Mouse (Mus musculus) brown adipose tissue, adult 24 weeks (tissue): Measurements from ENCODE around the gene Dnajb2. TPM values are rescaled to one million over a fixed set of nuclear protein-coding genes. Genes with fewer than 3 reads are reported as not detected.
A peak's percentile ranks its signal among the peaks of the same experiment; 100 is the strongest.

Experiments used
- H3K27ac ChIP-seq: fragments of 200-500 bp; replicated peaks from 2 replicates; pipeline ENCODE4 v1.5.1; 2012; ENCODE audit warnings: low read depth, mild to moderate bottlenecking, low read length
- H3K4me1 ChIP-seq: fragments of 200-500 bp; 2 replicates; pipeline ENCODE4 v1.6.1; 2012; ENCODE audit warnings: low read length, mixed read lengths; ENCODE audit not compliant: control insufficient read depth, insufficient read depth, insufficient read length
- H3K4me3 ChIP-seq: fragments of 200-500 bp; 2 replicates; pipeline ENCODE4 v1.5.1; 2012; ENCODE audit warnings: low read depth, mild to moderate bottlenecking, low read length, moderate library complexity; ENCODE audit not compliant: insufficient read depth
- polyA plus RNA-seq: library from polyadenylated mRNA; stranded (reverse); fragments of >200 nt; gene quantifications from 2 replicates; pipeline ENCODE4 v1.2.4, GENCODE M21; 2012; ENCODE audit not compliant: missing spikeins, insufficient read depth, insufficient read length

Gene Dnajb2
- polyA plus RNA-seq, 1 experiment = 39.6 TPM

DNA sequence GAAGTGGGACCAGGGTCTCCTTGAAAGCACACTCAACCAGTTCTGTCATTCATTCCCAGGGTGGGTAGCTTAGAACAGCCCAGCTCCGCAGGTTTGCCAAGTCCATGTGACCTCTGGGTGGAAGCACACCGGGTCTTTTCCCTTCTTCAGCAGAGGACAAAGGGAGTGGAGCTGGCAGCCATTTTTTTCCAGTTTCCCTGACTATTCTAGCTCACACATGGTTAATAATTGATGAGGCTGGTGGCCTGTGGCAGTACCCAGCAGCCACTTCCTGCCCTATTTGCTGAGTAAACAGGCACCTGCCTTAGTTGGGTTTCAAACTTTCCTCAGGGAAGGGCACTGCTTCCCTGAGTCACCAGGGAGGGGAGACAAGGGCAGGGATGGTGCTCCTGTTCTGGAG is 21.8 kb upstream of the Dnajb2 start:
- Histone ChIP-seq H3K27ac (peak overlapping the region; percentile 26; the same call in 1 of the 2 replicates), H3K4me3 (no peak overlapping the region), H3K4me1 (peaks cover 15% of the 10 kb centered on the region)

DNA sequence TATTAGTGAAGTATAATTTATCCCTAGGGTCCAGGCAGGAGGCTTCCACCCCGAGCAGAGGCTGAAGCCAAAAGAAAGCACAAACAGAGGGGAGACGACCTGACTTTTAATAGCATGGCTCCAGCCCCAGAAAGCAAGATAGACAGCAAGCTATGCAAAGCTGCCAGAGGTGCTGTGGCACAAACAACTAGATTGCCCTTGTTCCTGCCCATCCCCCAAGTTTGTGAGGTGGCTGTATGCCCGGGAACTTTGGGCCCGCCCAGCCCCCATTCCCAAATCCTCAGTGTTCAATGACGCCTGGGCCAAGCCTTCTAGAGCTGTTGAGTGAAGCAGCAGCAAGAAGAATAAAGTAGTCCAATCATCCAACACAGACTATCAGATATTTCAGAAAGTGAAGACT is 21.3 kb upstream of the Dnajb2 start:
- H3K4me3 ChIP-seq = no peak overlapping the region
- peaks cover 16% of the 10 kb centered on the region for H3K4me1 ChIP-seq
- H3K27ac ChIP-seq = peak overlapping the region; percentile 26; the same call in 1 of the 2 replicates

DNA sequence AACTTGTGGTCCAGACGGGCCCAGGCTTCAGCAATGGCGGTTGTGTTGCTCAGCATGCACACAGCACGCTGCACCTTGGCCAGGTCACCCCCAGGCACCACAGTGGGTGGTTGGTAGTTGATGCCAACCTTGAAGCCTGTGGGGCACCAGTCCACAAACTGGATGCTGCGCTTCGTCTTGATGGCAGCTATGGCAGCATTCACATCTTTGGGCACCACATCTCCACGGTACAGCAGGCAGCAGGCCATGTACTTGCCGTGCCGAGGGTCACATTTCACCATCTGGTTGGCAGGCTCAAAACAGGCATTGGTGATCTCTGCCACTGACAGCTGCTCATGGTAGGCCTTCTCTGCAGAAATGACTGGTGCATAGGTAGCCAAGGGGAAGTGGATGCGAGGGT is 20.4 kb upstream of the Dnajb2 start:
- H3K4me3 ChIP-seq = no peak overlapping the region
- peaks cover 14% of the 10 kb centered on the region for H3K4me1 ChIP-seq
- no peak overlapping the region for H3K27ac ChIP-seq

DNA sequence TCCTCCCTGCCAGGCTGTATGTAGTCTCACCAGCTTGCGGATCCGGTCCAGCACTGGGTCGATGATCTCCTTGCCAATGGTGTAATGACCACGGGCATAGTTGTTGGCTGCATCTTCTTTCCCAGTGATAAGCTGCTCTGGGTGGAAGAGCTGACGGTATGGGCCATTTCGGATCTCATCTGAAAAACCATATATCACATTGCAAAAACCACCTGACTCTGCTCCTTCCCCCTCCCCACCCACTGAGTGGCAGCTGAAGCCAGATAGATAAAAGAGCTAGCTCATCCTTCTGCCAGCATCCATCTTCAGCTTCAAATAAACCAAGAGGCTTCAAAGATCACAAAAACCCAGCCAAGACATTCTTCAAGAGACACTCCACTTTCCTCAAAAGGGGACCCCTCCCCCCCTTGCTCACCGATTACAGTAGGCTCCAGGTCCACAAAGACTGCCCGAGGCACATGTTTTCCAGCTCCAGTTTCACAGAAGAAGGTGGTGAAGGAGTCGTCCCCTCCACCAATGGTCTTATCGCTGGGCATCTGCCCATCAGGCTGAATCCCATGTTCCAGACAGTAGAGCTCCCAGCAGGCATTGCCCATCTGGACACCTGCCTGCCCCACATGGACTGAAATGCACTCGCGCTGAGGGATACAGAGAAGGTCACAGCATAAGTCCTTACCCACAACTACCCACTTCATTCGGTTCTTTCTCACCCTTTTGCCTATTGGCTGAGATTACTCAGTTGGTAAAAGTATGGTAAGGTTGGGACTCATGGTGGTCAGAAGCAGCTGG is 19.2 kb upstream of the Dnajb2 start:
- Histone ChIP-seq H3K27ac (no peak overlapping the region; the same call in 1 of the 2 replicates), H3K4me3 (0 out of 2 replicates have a peak overlapping the region, but pooled peaks have one; percentile 74), H3K4me1 (peaks cover 8% of the 10 kb centered on the region)

DNA sequence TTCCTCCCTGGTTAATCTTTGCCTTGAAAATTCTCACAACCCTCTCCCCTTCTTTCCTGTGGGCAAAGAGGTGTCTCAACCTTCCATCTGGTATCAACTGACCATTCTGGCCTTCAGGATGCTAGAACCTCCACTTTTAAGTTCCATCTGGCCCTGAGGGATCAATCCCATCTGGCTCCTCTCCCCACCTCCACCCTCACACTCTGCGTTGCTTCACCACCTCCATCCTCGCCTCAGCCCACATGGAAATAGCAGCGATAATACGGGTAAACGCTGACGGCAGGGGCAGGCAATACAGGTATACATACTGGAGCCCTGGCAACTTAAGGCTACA is 18.3 kb upstream of the Dnajb2 start:
- Histone ChIP-seq H3K4me1 (peaks cover 8% of the 10 kb centered on the region), H3K27ac (peak overlapping the region; percentile 23), H3K4me3 (peak overlapping the region; percentile 74)

DNA sequence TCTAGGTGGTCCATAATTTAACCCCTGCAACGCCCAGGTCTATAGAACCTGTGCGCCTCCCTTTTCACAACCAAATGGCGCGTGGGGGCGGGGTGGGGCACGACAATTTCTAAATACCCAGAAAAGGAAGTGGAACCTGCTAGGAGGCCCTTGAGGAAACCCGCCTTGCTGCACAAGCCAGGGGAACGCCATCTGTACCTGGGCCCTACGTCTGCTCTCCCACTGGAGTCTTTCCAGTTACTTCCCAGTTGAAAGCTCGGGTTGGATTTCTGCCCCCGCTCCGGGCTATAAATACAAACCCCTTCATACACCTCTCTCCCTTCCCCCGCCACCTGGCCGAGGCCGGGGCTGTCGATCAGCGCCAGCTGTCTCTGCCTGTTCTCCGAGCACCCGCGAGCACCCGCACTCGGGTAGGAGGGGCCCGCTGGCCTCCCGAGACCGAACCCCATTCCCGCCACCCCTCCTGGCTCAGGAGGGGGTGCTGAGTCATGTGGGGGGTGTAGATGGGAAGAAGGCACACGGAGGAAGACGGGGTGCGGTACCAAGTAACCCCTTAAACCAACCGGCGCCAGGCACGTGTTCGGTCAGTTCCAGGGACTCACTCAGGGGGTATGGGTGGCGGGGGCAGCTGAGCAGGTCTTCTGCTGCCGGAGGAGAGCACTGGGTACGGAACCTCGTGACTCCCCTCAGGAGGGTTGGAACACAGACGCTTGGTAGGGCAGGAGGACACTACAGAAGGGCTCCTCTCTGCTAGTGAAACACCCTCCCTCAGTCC is 17.8 kb upstream of the Dnajb2 start:
- Histone ChIP-seq H3K27ac (peak overlapping the region; percentile 58), H3K4me1 (peaks cover 8% of the 10 kb centered on the region)

DNA sequence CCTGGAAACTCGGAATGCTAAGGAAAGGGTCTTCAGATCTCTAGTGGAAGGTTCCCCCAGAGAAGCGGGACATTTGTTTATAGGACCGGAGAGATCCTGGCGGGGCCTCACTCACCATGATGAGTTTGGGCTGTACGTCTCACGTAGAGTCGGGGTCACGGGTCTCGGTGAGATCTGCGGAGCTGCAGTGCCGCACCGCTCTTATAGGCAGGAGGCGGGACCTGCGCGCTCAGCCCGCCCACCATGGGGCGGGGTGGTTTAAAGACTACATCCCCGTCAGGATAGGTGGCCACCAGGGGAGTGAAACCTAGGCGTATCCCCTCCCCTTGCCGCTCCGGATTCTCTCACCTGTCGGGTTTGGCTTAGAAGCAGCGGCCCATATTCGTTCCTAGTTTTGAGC is 17.1 kb upstream of the Dnajb2 start:
- Histone ChIP-seq H3K4me1 (peaks cover 8% of the 10 kb centered on the region), H3K27ac (peak overlapping the region; percentile 58), H3K4me3 (peak overlapping the region; percentile 74)

More for the DNA sequence above, 17.8 kb upstream of the Dnajb2 start:
- peak overlapping the region; percentile 74 for H3K4me3 ChIP-seq

DNA sequence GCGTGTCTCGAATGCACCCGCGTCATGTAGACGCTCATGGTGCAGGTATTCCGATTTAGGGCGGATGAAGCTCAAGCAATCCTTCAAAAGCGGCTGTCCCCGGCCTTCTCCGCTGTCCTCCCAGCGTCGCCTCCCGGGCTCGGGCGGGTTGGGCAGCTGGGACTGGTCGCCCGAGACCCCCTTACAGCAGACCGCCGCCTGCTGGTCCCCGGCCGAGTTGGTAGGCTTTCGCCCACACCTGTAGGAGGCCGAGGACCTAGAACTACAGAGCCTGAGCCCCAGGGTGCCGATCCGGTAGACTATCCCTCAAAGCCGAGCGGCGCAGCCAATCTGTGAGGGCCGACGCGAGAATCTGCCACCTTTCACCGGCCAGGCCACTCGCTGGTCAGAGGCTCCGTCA is 16.7 kb upstream of the Dnajb2 start, which contains the start of gene Tuba4a:
Gene Tuba4a (minus strand): TSS at position 335 of the 400 bp plus-strand sequence.
- H3K27ac ChIP-seq = peak within 1 kb of the TSS; percentile 58
- H3K4me1 ChIP-seq = peaks cover 8% of the 10 kb centered on the region
- peak within 1 kb of the TSS; percentile 74 for H3K4me3 ChIP-seq

DNA sequence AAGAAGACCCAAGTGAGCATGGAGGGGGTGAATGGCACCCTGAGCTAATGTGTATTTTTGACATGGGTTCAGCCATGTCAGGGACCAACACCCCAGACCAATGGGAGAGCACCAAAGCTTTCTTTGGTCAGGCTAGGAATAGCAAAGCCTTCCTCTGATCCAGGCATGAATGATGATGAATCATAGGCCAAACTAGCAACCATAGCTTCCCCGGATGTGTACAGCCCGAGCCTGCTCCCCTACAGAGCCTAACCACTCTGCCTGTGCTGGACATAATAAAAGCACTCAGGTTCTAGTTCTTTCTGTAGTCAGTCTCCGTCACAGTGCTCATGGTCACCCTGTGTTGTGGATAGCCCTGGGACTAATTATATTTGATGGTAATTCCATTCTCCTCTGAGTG is 14.7 kb upstream of the Dnajb2 start:
- Histone ChIP-seq H3K27ac (no peak overlapping the region), H3K4me3 (no peak overlapping the region), H3K4me1 (peaks cover 2% of the 10 kb centered on the region; the same call in 1 of the 2 replicates)

DNA sequence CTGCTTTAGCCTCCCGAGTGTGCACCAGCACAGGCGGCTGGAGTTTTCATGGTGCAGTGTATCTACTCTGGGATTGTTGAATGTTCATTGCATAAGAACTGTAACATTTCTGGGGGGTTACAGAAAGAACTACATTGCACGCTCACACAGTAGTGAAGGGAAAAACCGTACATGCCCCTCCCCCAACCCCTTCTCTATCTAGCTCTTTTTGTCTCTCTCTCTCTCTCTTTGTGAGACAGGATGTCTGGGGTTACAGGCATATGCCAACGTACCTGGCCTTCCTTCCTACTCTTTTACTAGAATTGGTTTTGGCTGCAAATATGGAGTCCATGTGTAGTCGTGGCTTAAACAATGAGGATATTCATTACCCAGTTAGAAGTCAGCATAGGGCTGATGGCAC is 13.3 kb upstream of the Dnajb2 start:
- H3K4me3 ChIP-seq = no peak overlapping the region
- H3K27ac ChIP-seq = no peak overlapping the region
- H3K4me1 ChIP-seq = peaks cover 2% of the 10 kb centered on the region; the same call in 1 of the 2 replicates

DNA sequence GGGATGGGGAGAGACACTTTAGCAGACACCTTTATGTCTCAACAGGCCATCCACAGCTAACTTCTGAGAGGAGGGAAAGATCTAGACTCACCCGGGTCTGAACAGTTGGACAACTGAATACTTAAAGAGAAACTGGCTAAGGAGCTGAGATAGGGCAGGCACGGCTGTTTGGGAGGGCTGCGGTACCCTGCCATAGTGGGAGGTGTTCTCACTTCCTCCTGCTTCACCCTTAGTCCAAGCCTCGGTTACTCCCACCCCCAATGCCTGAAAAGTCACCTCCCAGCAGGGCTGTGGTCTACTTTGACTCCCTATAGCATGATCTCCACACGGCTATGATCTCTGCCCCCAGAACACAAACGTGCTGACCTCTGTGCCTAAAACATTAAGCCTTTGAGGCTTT is 12.7 kb upstream of the Dnajb2 start:
- Histone ChIP-seq H3K27ac (no peak overlapping the region), H3K4me1 (peaks cover 2% of the 10 kb centered on the region; the same call in 1 of the 2 replicates), H3K4me3 (no peak overlapping the region)

DNA sequence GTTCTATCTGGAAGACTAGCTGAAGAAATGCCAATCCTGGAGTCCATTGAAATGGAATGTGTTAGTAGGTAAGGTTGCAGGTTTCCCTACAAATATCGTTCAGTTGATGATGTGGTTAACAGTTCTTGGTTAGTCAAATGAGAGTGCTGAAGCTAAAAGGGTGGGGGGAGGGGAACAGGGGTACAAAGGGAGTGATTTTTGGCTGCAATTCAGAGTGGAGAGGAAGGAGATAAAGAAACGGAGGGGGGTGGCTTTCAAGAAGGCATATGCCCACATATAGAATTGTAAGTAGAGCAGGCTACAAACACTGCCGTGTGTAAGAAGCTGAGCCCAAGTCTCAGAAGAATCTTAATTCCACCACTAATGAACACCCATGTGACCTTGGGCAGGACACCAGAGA is 10.7 kb upstream of the Dnajb2 start:
- Histone ChIP-seq H3K4me3 (no peak overlapping the region), H3K4me1 (no peaks in the 10 kb centered on the region), H3K27ac (no peak overlapping the region)

DNA sequence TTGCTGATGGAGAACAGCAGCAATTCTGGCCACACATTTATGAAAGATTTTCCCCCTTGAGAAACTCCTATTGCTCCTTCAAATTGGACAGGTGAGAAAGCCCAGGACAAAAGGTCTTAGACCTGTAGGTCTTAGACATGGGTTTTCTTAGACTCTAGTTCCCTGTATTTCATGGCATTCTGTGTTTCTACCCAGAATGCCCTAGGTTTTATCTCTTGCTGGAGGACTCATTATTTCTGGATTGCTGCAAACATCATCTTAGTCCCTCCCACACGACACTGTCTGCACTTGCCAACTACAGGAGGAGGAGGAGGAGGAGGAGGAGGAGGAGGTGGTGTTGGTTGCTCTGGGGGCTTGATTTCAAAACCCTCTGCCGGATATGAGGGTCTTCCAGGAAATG is 10.1 kb upstream of the Dnajb2 start:
- Histone ChIP-seq H3K27ac (no peak overlapping the region), H3K4me1 (no peaks in the 10 kb centered on the region), H3K4me3 (no peak overlapping the region)

DNA sequence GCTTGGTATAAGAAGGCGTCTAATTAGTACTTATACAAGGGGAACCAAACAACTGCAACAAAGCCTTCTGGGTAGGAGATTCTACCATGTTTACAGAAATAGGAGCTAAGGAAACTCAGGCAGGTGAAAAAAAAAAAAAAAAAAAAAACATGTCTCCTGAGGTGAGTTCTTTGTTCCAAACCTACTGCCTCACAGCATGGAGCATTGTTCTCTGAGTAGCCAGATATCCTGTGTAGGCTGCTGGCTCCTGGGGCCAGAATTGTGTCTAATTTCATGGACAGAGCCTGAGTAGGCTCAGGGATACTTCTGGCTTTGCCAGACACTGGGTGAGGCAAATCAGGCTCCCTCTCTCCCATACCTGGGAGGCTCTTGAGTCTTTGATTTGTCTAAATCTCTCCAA is 8.6 kb upstream of the Dnajb2 start:
- no peak overlapping the region for H3K27ac ChIP-seq
- no peak overlapping the region for H3K4me3 ChIP-seq
- H3K4me1 ChIP-seq = no peaks in the 10 kb centered on the region

DNA sequence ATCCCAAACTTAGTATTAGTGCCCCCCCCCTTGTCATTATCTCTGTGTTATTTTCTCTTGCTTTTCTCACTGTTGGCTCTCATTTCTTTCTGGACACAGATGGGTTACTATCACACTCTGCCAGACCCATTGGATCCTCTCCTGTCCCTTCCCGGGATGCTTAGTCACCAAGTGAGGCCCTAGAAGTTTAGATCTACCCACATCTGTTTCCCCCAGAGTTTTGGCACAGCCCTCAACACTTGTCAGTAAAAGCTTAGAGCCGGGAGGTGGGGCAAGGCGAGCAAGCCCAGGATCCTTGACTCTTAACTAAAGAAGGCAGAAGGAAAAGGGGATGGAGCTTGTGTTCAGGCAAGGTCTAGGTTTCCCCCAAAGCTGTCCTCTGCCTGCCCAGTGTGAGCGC is 7.0 kb upstream of the Dnajb2 start:
- Histone ChIP-seq H3K27ac (no peak overlapping the region), H3K4me1 (no peaks in the 10 kb centered on the region)

More for the DNA sequence above, 7.0 kb upstream of the Dnajb2 start:
- H3K4me3 ChIP-seq = no peak overlapping the region
